Mouse (Mus musculus) heart, adult 9 months (tissue): ENCODE results near the gene Hsd17b6.

ENCODE experiments used
- DNase-seq, 2 experiments: peaks; one replicate each; pipeline ENCODE4 v3.0.0; 2022; ENCODE audit warnings: low spot score in 2 of 2

The Hsd17b6 gene

GRCm38 (mm10) chr10:128005479-128005878, 1.9 kb downstream of the Hsd17b6 start:
- no peak for DNase-seq

GRCm38 (mm10) chr10:128004918-128005317, 2.5 kb downstream of the Hsd17b6 start:
- no peak for DNase-seq

- DNase-seq = no peak
Observed at GRCm38 (mm10) chr10:128003281-128003801, 4.1 kb downstream of the Hsd17b6 start.

- DNase-seq = no peak
Observed at GRCm38 (mm10) chr10:127998260-127998659, 9.2 kb downstream of the Hsd17b6 start.

GRCm38 (mm10) chr10:127996690-127997089, 10.7 kb downstream of the Hsd17b6 start:
- DNase-seq = no peak

- no peak for DNase-seq
Observed at GRCm38 (mm10) chr10:127985601-127986000, 21.8 kb downstream of the Hsd17b6 start.

- DNase-seq = no peak
Observed at GRCm38 (mm10) chr10:127984650-127985049, 22.8 kb downstream of the Hsd17b6 start.

GRCm38 (mm10) chr10:127975503-127975902, 31.9 kb downstream of the Hsd17b6 start:
- no peak for DNase-seq

GRCm38 (mm10) chr10:127974062-127974461, 33.3 kb downstream of the Hsd17b6 start:
- DNase-seq = no peak

GRCm38 (mm10) chr10:127971135-127971534, 36.3 kb downstream of the Hsd17b6 start:
- DNase-seq = no peak

- no peak for DNase-seq
Observed at GRCm38 (mm10) chr10:127970359-127970831, 37.0 kb downstream of the Hsd17b6 start.

- no peak for DNase-seq
Observed at GRCm38 (mm10) chr10:127969820-127970219, 37.6 kb downstream of the Hsd17b6 start.

GRCm38 (mm10) chr10:127966506-127966905, 40.9 kb downstream of the Hsd17b6 start:
- no peak for DNase-seq

GRCm38 (mm10) chr10:127964004-127964403, 43.4 kb downstream of the Hsd17b6 start:
- no peak for DNase-seq

GRCm38 (mm10) chr10:127962451-127962850, 45.0 kb downstream of the Hsd17b6 start:
- no peak for DNase-seq

- no peak for DNase-seq
Observed at GRCm38 (mm10) chr10:127959161-127959679, 48.2 kb downstream of the Hsd17b6 start.

GRCm38 (mm10) chr10:127956168-127956816, 51.1 kb downstream of the Hsd17b6 start:
- DNase-seq = peak; percentile 30 to 41

- no peak for DNase-seq
Observed at GRCm38 (mm10) chr10:127955034-127955433, 52.4 kb downstream of the Hsd17b6 start.

- DNase-seq = peak in 1 of 2 experiments; percentile 6
Observed at GRCm38 (mm10) chr10:127951821-127952220, 55.6 kb downstream of the Hsd17b6 start.

GRCm38 (mm10) chr10:127951390-127951789, 56.0 kb downstream of the Hsd17b6 start:
- DNase-seq = no peak

GRCm38 (mm10) chr10:127949596-127950130, 57.7 kb downstream of the Hsd17b6 start:
- no peak for DNase-seq

GRCm38 (mm10) chr10:127945432-127946064, 61.9 kb downstream of the Hsd17b6 start:
- DNase-seq = peak; percentile 31 to 32
